Mouse (Mus musculus) heart, postnatal 14 days (tissue): ENCODE results near the gene Bin2. TPM values are rescaled to one million over a fixed set of nuclear protein-coding genes. Genes with fewer than 3 reads are reported as not detected.
A peak's percentile ranks its signal among the peaks of the same experiment; 100 is the strongest.
"Not testable (repeated sequence)": the region's sequence is repeated elsewhere in the genome, so short reads cannot be mapped to it uniquely, and the experiment has no call there.

Experiments used
- DNase-seq, 2 experiments: peaks; one replicate each; pipeline ENCODE4 v3.0.0; 2021 to 2022
- intact Hi-C: fragments of 180-260 bp; cut with DNase I; formaldehyde crosslinking; loops from one replicate; pipeline ENCODE4 v1.15.1; 2025
- total RNA-seq, 2 experiments: library from RNA; stranded (reverse); gene quantifications; 2 replicates each; pipeline ENCODE4 v1.2.3; 2021

Gene Bin2
- total RNA-seq, 2 experiments from 2014 or later, result 1.8 to 3.9 TPM

GRCm38 (mm10) chr15:100627287-100627686, 42.1 kb downstream of the Bin2 start:
- no peak for DNase-seq
- intact Hi-C loops, result no loop called here

GRCm38 (mm10) chr15:100624435-100624834, 44.9 kb downstream of the Bin2 start:
- DNase-seq, result no peak
- intact Hi-C loops, result no loop called here

- no peak for DNase-seq
- intact Hi-C loops, result no loop called here
Measured at GRCm38 (mm10) chr15:100623754-100624153, 45.6 kb downstream of the Bin2 start.

GRCm38 (mm10) chr15:100622164-100622563, 47.2 kb downstream of the Bin2 start:
- DNase-seq, result no peak
- intact Hi-C loops, result no loop called here

GRCm38 (mm10) chr15:100621671-100622070, 47.7 kb downstream of the Bin2 start:
- intact Hi-C loops, result loop anchor here (2.0 kb wide), 1 partner anchor 15 kb away; the partner anchor contains the start of gene Smagp
- not testable (repeated sequence) for DNase-seq

- intact Hi-C loops, result loop anchor here (5.0 kb wide), 1 partner anchor 1908 kb away; no protein-coding TSS in a partner anchor
- no peak for DNase-seq
Measured at GRCm38 (mm10) chr15:100619200-100619599, 50.2 kb downstream of the Bin2 start.

- intact Hi-C loops, result loop anchor here (5.0 kb wide), 1 partner anchor 1911 kb away; no protein-coding TSS in a partner anchor
- no peak for DNase-seq
Measured at GRCm38 (mm10) chr15:100616221-100616620, 53.1 kb downstream of the Bin2 start.

- peak; percentile 92 to 94 for DNase-seq
- intact Hi-C loops, result loop anchor here (5.0 kb wide), 1 partner anchor 1911 kb away; no protein-coding TSS in a partner anchor
Measured at GRCm38 (mm10) chr15:100615825-100616220, 53.5 kb downstream of the Bin2 start.

GRCm38 (mm10) chr15:100614996-100615824, 54.1 kb downstream of the Bin2 start, which contains the start of gene Dazap2:
TSS of gene Dazap2 (plus strand) at chr15:100615349.
- DNase-seq, result peak; percentile 99
- intact Hi-C loops, result loop anchor here (5.0 kb wide), 3 partner anchors 63 to 1912 kb away; partner anchors contain the start of genes Letmd1 and Tfcp2

- intact Hi-C loops, result loop anchor here (5.0 kb wide), 2 partner anchors 62 to 147 kb away; partner anchors contain the start of genes Letmd1 and Tfcp2
- DNase-seq, result peak in 1 of 2 experiments; percentile 35
Measured at GRCm38 (mm10) chr15:100614218-100614995, 54.9 kb downstream of the Bin2 start.

GRCm38 (mm10) chr15:100613584-100613983, 55.8 kb downstream of the Bin2 start:
- intact Hi-C loops, result loop anchor here (2.0 to 5.0 kb wide), 4 partner anchors 61 to 146 kb away; partner anchors contain the start of genes Letmd1 and Tfcp2
- peak; percentile 83 to 88 for DNase-seq

- no peak for DNase-seq
- intact Hi-C loops, result loop anchor here (2.0 to 5.0 kb wide), 4 partner anchors 60 to 145 kb away; partner anchors contain the start of genes Letmd1 and Tfcp2
Measured at GRCm38 (mm10) chr15:100612432-100612831, 56.9 kb downstream of the Bin2 start.

- DNase-seq, result no peak
- intact Hi-C loops, result loop anchor here (2.0 to 5.0 kb wide), 4 partner anchors 60 to 145 kb away; partner anchors contain the start of genes Letmd1 and Tfcp2
Measured at GRCm38 (mm10) chr15:100611951-100612350, 57.4 kb downstream of the Bin2 start.

GRCm38 (mm10) chr15:100606677-100607076, 62.7 kb downstream of the Bin2 start:
- DNase-seq, intact Hi-C loops: not testable (repeated sequence)

- intact Hi-C loops, result loop anchor here (5.0 kb wide), 1 partner anchor 109 kb away; no protein-coding TSS in a partner anchor
- no peak for DNase-seq
Measured at GRCm38 (mm10) chr15:100601669-100602068, 67.7 kb downstream of the Bin2 start.

GRCm38 (mm10) chr15:100600696-100601272, 68.6 kb downstream of the Bin2 start:
- intact Hi-C loops, result loop anchor here (5.0 kb wide), 1 partner anchor 108 kb away; no protein-coding TSS in a partner anchor

GRCm38 (mm10) chr15:100600047-100600695, 69.2 kb downstream of the Bin2 start:
- intact Hi-C loops, result loop anchor here (5.0 kb wide), 1 partner anchor 108 kb away; no protein-coding TSS in a partner anchor
- peak; percentile 80 to 84 for DNase-seq

More at GRCm38 (mm10) chr15:100600696-100601272, 68.6 kb downstream of the Bin2 start:
- no peak for DNase-seq

- intact Hi-C loops, result loop anchor here (5.0 kb wide), 1 partner anchor 107 kb away; no protein-coding TSS in a partner anchor
- peak; percentile 69 to 74 for DNase-seq
Measured at GRCm38 (mm10) chr15:100599276-100600046, 69.9 kb downstream of the Bin2 start, which contains the start of gene Pou6f1. TSS of gene Pou6f1 (minus strand) at chr15:100599984.
